Mouse (Mus musculus): ENCODE data around the gene Nkd2. TPM values are rescaled to one million over a fixed set of nuclear protein-coding genes. Genes with fewer than 3 reads are reported as not detected.

Gene Nkd2
- total and polyA plus RNA-seq, 2 experiments from 2014 or later, result 18.8 to 32.6 TPM

DNA sequence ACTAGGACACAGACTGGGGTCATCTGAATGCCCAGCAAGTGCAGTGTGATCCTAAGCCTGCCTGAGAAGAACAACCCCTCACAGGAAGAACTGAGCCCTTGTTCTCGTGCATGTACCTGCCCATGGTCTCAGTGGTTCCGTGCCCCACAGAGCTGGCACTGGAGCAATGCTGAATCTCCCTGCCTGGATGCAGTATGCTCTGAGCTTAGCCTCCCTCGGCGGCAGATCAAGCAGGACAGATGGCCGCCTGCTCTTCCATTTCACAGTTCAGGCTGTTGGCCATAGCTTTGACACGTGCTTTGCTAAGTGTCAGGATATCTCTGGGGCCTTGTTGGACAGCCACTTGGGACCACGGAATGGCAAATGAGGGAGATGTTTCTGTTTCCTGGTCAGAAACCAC is 33.2 kb downstream of the Nkd2 start:
- ATAC-seq (ENCODE audit: low FRiP score), result no peak
- WGBS, result 93% methylated on average over 7 of the region's 7 CpGs
- no peak overlapping the region for H3K27ac ChIP-seq (ENCODE audit: low read depth, low read length)
- no peaks in the 10 kb centered on the region for H3K27me3 ChIP-seq (ENCODE audit: insufficient read depth, low read length)
- no peak for DNase-seq (ENCODE audit: low spot score)
- no peaks in the 10 kb centered on the region; the same call in 1 of the 2 replicates for H3K36me3 ChIP-seq (ENCODE audit: insufficient read depth, low read length)
- no peaks in the 10 kb centered on the region for H3K4me1 ChIP-seq (ENCODE audit: insufficient read depth, low read length)
- H3K4me3 ChIP-seq (ENCODE audit: low read depth, low read length), result no peak overlapping the region
- H3K4me2 ChIP-seq (ENCODE audit: low read depth, low read length, poor library complexity, severe bottlenecking), result no peak overlapping the region
- H3K9ac ChIP-seq (replicated peaks; ENCODE audit: low read length, poor library complexity, severe bottlenecking), result no peak overlapping the region
- H3K9me3 ChIP-seq (ENCODE audit: low read length), result no peaks in the 10 kb centered on the region
- no peak for TF ChIP-seq CTCF (IDR thresholded peaks at IDR 0.05)

DNA sequence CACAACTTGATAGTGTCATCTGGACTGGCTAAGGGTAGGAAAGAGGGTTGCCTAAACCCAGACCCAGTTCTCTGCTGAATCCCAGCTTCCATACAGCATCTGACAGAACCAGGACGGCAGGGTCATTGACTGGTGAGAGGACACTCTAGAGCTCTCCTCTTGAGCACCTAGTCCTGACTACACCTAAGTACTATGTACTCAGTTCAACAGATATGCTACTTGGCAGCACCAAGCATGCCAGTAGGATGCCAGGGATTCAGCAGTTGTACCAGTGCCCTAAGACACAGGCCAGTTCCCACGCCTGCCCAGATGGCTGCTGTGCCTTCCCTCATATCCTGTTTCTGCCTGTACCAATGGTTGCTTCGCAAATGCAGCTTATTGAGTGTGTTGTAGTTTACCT is 34.5 kb downstream of the Nkd2 start:
- H3K4me2 ChIP-seq (ENCODE audit: low read depth, low read length, poor library complexity, severe bottlenecking), result no peak overlapping the region
- no peaks in the 10 kb centered on the region for H3K4me1 ChIP-seq (ENCODE audit: insufficient read depth, low read length)
- H3K27me3 ChIP-seq (ENCODE audit: insufficient read depth, low read length), result no peaks in the 10 kb centered on the region
- TF ChIP-seq CTCF (IDR thresholded peaks at IDR 0.05), result no peak
- H3K9me3 ChIP-seq (ENCODE audit: low read length), result no peaks in the 10 kb centered on the region
- no peaks in the 10 kb centered on the region; the same call in 1 of the 2 replicates for H3K36me3 ChIP-seq (ENCODE audit: insufficient read depth, low read length)
- DNase-seq (ENCODE audit: low spot score) (no peak), ATAC-seq (ENCODE audit: low FRiP score) (no peak)
- 95% methylated on average over 3 of the region's 3 CpGs for WGBS
- no peak overlapping the region for H3K27ac ChIP-seq (ENCODE audit: low read depth, low read length)
- no peak overlapping the region for H3K4me3 ChIP-seq (ENCODE audit: low read depth, low read length)
- H3K9ac ChIP-seq (replicated peaks; ENCODE audit: low read length, poor library complexity, severe bottlenecking), result no peak overlapping the region

DNA sequence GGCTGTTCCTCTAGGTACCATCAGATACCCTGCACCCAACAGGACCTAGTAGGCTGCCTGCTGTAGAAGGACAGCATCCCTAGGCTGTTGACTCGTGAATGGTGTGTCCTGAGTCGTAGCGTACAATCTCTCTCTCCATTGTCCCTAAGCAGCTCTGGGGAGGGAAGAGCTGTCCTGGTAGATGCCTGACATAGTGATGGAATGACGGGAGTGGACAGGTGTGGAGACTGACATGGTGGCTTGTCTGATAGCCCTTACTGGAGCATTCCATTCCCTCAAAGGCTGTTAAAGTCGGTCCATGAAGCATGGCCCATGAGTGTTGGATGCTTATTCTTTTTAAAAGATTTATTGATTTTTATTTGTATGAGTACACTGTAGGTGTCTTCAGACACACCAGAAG is 42.5 kb downstream of the Nkd2 start:
- H3K9me3 ChIP-seq (ENCODE audit: low read length), result no peaks in the 10 kb centered on the region
- no peak for TF ChIP-seq CTCF (IDR thresholded peaks at IDR 0.05)
- no peak overlapping the region for H3K4me3 ChIP-seq (ENCODE audit: low read depth, low read length)
- no peak overlapping the region for H3K27ac ChIP-seq (ENCODE audit: low read depth, low read length)
- no peak overlapping the region for H3K4me2 ChIP-seq (ENCODE audit: low read depth, low read length, poor library complexity, severe bottlenecking)
- no peaks in the 10 kb centered on the region for H3K27me3 ChIP-seq (ENCODE audit: insufficient read depth, low read length)
- no peak for ATAC-seq (ENCODE audit: low FRiP score)
- H3K4me1 ChIP-seq (ENCODE audit: insufficient read depth, low read length), result no peaks in the 10 kb centered on the region
- 93% methylated on average over 5 of the region's 5 CpGs for WGBS
- no peak for DNase-seq (ENCODE audit: low spot score)
- no peak overlapping the region for H3K9ac ChIP-seq (replicated peaks; ENCODE audit: low read length, poor library complexity, severe bottlenecking)
- H3K36me3 ChIP-seq (ENCODE audit: insufficient read depth, low read length), result no peaks in the 10 kb centered on the region

DNA sequence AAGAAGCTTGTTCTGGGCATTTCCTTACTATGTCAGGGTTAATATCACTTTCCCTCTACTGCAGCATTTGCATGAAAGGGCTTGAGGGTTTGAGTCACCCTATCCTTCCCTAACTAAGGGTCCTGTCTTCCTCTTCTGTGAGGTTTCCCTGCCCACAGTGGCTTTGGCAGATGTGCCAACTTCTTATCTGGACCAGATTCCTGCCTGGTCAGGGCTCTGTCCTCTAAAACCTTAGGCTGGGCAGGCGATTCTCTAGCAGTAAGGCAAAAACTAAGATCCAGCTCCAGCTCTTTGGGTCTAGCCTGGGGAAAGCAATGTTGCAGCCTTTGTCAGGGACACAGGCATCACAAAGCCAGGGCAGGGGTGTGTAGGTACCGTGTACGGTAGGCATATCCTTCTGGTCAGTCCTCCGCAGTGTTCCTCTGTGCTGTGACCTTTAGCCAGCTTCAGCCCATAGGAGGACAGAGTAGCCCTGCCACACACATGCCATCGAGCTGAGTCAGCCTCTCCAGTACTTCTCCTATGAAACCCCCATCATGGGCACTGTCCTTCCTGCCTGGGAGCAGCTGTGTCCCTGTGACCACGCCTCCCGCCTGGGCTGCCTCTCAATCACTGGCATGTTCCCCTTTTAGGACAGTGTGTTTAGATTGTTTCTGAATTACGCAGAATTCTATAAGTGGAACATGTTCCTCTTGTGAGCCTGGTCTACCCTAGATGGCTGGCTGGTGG is 43.8 kb downstream of the Nkd2 start:
- 89% methylated on average over 8 of the region's 8 CpGs for WGBS
- Histone ChIP-seq H3K36me3 (ENCODE audit: insufficient read depth, low read length) (0 out of 2 replicates have a peak, but pooled peaks cover 3% of the 10 kb centered on the region), H3K27ac (ENCODE audit: low read depth, low read length) (no peak overlapping the region), H3K4me1 (ENCODE audit: insufficient read depth, low read length) (no peaks in the 10 kb centered on the region), H3K9ac (replicated peaks; ENCODE audit: low read length, poor library complexity, severe bottlenecking) (no peak overlapping the region), H3K9me3 (ENCODE audit: low read length) (no peaks in the 10 kb centered on the region), H3K27me3 (ENCODE audit: insufficient read depth, low read length) (no peaks in the 10 kb centered on the region), H3K4me3 (ENCODE audit: low read depth, low read length) (no peak overlapping the region), H3K4me2 (ENCODE audit: low read depth, low read length, poor library complexity, severe bottlenecking) (no peak overlapping the region)
- TF ChIP-seq CTCF (IDR thresholded peaks at IDR 0.05), result no peak
- ATAC-seq (ENCODE audit: low FRiP score) (no peak), DNase-seq (ENCODE audit: low spot score) (no peak)

DNA sequence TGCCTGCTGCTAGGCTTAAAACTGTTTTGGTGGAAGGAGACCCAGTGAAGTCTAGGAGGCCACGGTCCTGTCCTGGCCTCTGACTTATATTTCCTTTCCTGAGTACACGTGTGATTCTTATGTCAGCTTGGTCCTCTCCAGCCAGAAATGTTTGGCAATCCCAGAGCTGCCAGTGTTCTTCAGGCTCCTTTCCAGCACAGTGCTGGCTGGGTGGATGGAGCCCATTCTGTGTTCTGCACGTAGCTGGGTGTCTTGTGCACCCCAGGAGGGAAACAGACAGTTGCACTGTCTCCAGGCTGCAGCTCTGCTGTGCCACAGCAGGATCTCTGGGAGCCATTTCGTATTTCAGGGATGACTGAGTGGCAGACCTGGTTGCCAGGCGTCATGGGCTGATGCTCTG is 48.3 kb downstream of the Nkd2 start:
- Histone ChIP-seq H3K27ac (ENCODE audit: low read depth, low read length) (no peak overlapping the region), H3K4me2 (ENCODE audit: low read depth, low read length, poor library complexity, severe bottlenecking) (no peak overlapping the region), H3K36me3 (ENCODE audit: insufficient read depth, low read length) (0 out of 2 replicates have a peak, but pooled peaks cover 3% of the 10 kb centered on the region), H3K4me3 (ENCODE audit: low read depth, low read length) (no peak overlapping the region), H3K4me1 (ENCODE audit: insufficient read depth, low read length) (no peaks in the 10 kb centered on the region), H3K27me3 (ENCODE audit: insufficient read depth, low read length) (no peaks in the 10 kb centered on the region), H3K9ac (replicated peaks; ENCODE audit: low read length, poor library complexity, severe bottlenecking) (no peak overlapping the region), H3K9me3 (ENCODE audit: low read length) (no peaks in the 10 kb centered on the region)
- DNase-seq (ENCODE audit: low spot score), result no peak
- TF ChIP-seq CTCF (IDR thresholded peaks at IDR 0.05), result no peak
- 81% methylated on average over 5 of the region's 5 CpGs for WGBS
- ATAC-seq (ENCODE audit: low FRiP score), result no peak

DNA sequence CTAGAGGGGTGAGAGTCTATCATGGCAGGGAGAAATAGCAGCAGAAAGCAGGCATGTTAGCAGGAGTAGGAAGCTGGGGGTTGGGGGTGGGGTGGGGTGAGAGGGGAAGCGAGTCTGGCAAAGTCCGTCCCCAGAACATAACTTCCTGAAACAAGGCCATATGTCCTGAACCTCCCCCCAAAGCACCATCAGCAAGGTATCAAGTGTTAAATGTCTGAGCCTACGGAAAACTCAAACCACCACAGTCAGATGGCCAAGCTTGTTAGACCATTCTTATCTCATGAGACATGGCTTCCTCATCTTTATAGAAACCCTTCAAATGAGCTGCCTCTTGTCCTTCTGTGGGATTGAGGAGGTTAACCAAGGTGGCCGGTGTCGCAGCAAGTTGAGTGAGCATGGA is 54.3 kb downstream of the Nkd2 start:
- DNase-seq (ENCODE audit: low spot score) (no peak), ATAC-seq (ENCODE audit: low FRiP score) (no peak)
- no peaks in the 10 kb centered on the region for H3K36me3 ChIP-seq (ENCODE audit: insufficient read depth, low read length)
- H3K4me2 ChIP-seq (ENCODE audit: low read depth, low read length, poor library complexity, severe bottlenecking), result no peak overlapping the region
- no peak overlapping the region for H3K27ac ChIP-seq (ENCODE audit: low read depth, low read length)
- H3K4me3 ChIP-seq (ENCODE audit: low read depth, low read length), result no peak overlapping the region
- H3K27me3 ChIP-seq (ENCODE audit: insufficient read depth, low read length), result no peaks in the 10 kb centered on the region
- no peak for TF ChIP-seq CTCF (IDR thresholded peaks at IDR 0.05)
- 93% methylated on average over 5 of the region's 5 CpGs for WGBS
- no peaks in the 10 kb centered on the region for H3K9me3 ChIP-seq (ENCODE audit: low read length)
- no peak overlapping the region for H3K9ac ChIP-seq (replicated peaks; ENCODE audit: low read length, poor library complexity, severe bottlenecking)
- H3K4me1 ChIP-seq (ENCODE audit: insufficient read depth, low read length), result no peaks in the 10 kb centered on the region
